Mouse (Mus musculus): ENCODE results near the gene Tfap4. TPM values are rescaled to one million over a fixed set of nuclear protein-coding genes. Genes with fewer than 3 reads are reported as not detected.
A peak's percentile ranks its signal among the peaks of the same experiment; 100 is the strongest.

Gene Tfap4
- polyA plus RNA-seq (2016; fragmentation: Nextera tagmentation; extraction: Ambion mirVana): 9.5 and 17.5 TPM in 2 replicates

DNA sequence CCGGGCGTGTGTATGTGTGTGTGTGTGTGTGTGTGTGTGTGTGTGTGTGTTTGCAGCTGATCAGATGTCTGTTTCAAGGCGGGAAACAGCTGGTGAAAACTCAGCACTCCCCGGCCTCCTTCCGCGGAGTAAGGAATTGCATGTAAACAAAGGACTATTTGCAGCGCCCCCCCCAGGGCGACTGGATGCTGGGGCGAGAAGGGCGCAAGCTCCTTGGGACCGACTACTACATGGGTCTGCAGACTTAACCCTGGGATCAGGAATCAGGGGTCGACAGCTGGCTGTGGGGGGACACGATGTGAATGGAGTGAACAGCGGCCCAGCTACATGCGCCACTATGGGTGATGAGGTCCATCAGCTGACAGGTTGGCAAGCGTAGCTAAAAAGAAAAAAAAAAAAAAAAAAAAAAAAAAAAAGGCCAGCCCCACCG, at the start of gene Tfap4:
Gene Tfap4, minus strand, starts transcription at position 140 of the 430 bp plus-strand sequence.
- DNase-seq (ENCODE audit: low spot score): peak; percentile 97
- H3K9me3 ChIP-seq: no peaks in the 10 kb centered on the region
- H3K27me3 ChIP-seq (ENCODE audit: insufficient read depth, poor library complexity, severe bottlenecking): no peaks in the 10 kb centered on the region
- peak within 1 kb of the TSS; percentile 71 for H3K4me3 ChIP-seq
- peak within 1 kb of the TSS; percentile 92 for H3K27ac ChIP-seq
- H3K4me1 ChIP-seq: peaks cover 29% of the 10 kb centered on the region
- no peaks in the 10 kb centered on the region for H3K36me3 ChIP-seq
- 0% methylated on average over 17 of the region's 17 CpGs for WGBS

GRCm38 (mm10) chr16:4608532-4609059, 48.9 kb upstream of the Tfap4 start:
- H3K9me3 ChIP-seq: no peaks in the 10 kb centered on the region
- peaks cover 49% of the 10 kb centered on the region for H3K36me3 ChIP-seq
- DNase-seq (ENCODE audit: low spot score): no peak
- no peaks in the 10 kb centered on the region for H3K27me3 ChIP-seq (ENCODE audit: insufficient read depth, poor library complexity, severe bottlenecking)
- H3K4me1 ChIP-seq: peaks cover 45% of the 10 kb centered on the region
- no peak overlapping the region for H3K27ac ChIP-seq
- H3K4me3 ChIP-seq: no peak overlapping the region
- 77% methylated on average over 19 of the region's 19 CpGs for WGBS

GRCm38 (mm10) chr16:4607818-4608531, 48.3 kb upstream of the Tfap4 start:
- no peaks in the 10 kb centered on the region for H3K27me3 ChIP-seq (ENCODE audit: insufficient read depth, poor library complexity, severe bottlenecking)
- peaks cover 52% of the 10 kb centered on the region for H3K4me1 ChIP-seq
- DNase-seq (ENCODE audit: low spot score): no peak
- no peak overlapping the region for H3K4me3 ChIP-seq
- no peak overlapping the region for H3K27ac ChIP-seq
- H3K36me3 ChIP-seq: peaks cover 43% of the 10 kb centered on the region
- H3K9me3 ChIP-seq: no peaks in the 10 kb centered on the region
- 47% methylated on average over 9 of the region's 9 CpGs for WGBS

GRCm38 (mm10) chr16:4606431-4607084, 46.9 kb upstream of the Tfap4 start:
- Histone ChIP-seq H3K9me3 (no peaks in the 10 kb centered on the region), H3K4me3 (peak overlapping the region; percentile 22; the same call in 1 of the 2 replicates), H3K27me3 (ENCODE audit: insufficient read depth, poor library complexity, severe bottlenecking) (no peaks in the 10 kb centered on the region), H3K36me3 (peaks cover 30% of the 10 kb centered on the region), H3K4me1 (peaks cover 66% of the 10 kb centered on the region), H3K27ac (peak overlapping the region; percentile 75)
- WGBS: 26% methylated on average over 5 of the region's 5 CpGs
- no peak for DNase-seq (ENCODE audit: low spot score)

DNA sequence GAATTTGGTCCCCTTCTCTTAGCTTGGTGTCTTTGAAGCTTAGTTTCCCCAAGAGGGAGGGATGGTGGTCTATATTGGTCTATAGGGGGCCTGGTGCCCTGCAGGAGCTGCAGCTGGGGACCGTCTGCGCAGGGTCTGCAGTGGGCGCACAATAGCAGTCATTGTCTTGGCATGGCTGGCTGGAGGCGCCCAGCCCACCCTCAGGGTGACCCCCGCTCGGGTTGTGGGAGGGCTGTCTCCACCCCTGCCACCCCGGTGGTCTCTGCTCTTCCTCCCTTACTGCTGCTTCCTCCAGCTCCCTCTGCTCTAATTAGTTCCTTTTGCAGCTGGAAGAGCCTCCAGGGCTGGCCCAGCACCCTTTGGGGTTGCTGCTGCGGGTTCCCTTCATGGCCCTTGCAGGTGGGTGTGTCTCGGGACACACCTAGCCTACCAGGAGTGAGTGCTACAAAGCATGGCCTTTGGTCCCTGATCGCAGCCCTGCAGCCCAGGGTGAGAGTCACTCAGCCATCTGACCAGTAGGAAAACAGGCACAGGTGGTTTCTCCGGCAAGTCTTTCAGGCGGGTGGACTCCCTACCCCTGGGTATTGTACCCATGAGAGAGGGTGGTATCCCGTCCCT, 46.0 kb upstream of the Tfap4 start:
- no peak overlapping the region for H3K4me3 ChIP-seq

DNA sequence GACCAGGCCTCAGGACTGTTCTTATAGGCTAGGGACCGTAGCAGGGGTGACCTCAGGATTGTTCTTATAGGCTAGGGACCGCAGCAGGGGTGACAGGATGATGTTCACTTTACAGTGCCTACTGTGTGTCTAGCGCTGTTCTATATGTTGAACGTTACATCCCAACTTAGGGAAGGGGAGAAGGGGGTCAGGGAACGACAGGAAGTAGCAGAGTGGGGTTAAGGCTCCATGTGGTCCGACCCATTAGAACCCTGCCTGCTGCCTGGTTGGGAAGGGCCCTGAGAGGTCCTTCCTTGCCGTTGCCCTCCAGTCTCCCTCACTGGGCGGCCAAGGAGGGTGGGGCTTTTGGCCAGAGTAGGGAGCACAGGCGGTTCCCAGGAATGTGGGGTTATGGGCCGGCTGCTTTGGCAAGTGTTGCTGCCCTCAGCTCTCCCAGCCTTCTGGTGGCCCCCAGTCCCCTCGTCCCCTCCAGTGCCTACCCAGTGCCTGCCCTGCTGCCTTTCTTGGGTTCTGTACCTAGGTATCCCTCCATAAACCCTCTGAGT, 44.7 kb upstream of the Tfap4 start:
- H3K4me1 ChIP-seq: peaks cover 88% of the 10 kb centered on the region
- whole genome bisulfite sequencing: 71% methylated on average over 11 of the region's 11 CpGs
- peak overlapping the region; percentile 81 for H3K27ac ChIP-seq
- H3K4me3 ChIP-seq: peak overlapping the region; percentile 7; the same call in 1 of the 2 replicates
- no peaks in the 10 kb centered on the region for H3K9me3 ChIP-seq
- H3K27me3 ChIP-seq (ENCODE audit: insufficient read depth, poor library complexity, severe bottlenecking): no peaks in the 10 kb centered on the region
- DNase-seq (ENCODE audit: low spot score): no peak
- peaks cover 10% of the 10 kb centered on the region for H3K36me3 ChIP-seq

More for the DNA sequence above, 46.0 kb upstream of the Tfap4 start:
- peaks cover 75% of the 10 kb centered on the region for H3K4me1 ChIP-seq
- peaks cover 22% of the 10 kb centered on the region for H3K36me3 ChIP-seq
- 74% methylated on average over 13 of the region's 13 CpGs for WGBS
- H3K27ac ChIP-seq: peak overlapping the region; percentile 75
- no peak for DNase-seq (ENCODE audit: low spot score)
- no peaks in the 10 kb centered on the region for H3K9me3 ChIP-seq
- no peaks in the 10 kb centered on the region for H3K27me3 ChIP-seq (ENCODE audit: insufficient read depth, poor library complexity, severe bottlenecking)

DNA sequence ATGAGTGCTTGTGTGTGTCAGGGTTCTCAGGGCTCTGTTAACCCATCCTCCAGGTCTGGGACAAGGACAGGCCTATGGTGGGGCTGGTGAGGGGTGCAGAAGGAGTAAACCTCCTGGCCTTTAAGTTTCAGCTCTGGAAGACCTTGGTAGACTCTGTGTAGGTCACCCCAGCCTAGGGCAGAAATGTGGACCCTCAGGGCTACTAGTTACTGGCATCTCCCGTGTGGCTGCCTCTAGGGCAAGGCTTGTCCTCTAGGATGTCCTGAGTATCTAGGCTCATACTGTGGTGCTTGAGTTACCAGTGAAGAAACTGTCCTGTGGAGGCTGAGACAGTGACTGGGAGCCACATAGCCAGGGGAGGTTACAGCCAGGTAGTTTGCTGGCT, 43.8 kb upstream of the Tfap4 start:
- DNase-seq (ENCODE audit: low spot score): no peak
- 65% methylated on average over 1 of the region's 1 CpGs for WGBS

DNA sequence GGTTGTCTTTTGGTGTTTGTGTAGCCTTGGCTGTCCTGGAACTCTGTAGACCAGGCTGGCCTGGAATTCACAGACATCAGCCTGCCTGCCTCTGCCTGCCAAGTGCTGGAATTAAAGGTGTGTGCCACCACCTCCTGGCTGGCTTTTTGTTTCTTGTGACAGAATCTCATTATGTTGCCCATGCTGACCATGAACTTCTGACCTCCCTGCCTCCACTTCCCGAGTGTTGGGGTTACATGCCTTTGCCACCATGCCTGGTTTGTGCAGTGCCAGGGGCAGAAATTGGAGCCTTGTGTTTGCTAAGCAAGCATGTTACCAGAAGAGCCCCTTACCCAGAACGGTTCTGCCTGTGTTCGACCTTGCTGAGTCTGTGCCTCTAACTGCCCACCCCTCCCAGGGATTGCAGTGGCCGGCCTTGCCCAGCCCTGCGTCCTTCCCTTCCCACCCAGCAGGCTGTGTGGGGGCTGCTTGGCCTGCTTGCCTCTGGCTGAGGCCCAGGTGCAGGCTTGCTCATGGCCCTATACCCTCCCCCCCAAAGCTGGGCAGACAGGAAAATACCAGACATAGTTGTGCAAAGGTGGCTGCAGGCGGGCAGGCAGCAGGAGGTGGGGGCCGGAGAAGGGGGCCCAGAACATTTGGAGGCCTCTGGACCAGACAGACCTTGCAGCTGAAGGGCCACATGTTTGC, 43.3 kb upstream of the Tfap4 start:
- Histone ChIP-seq H3K9me3 (no peaks in the 10 kb centered on the region), H3K4me1 (peaks cover 99% of the 10 kb centered on the region), H3K27me3 (ENCODE audit: insufficient read depth, poor library complexity, severe bottlenecking) (no peaks in the 10 kb centered on the region), H3K4me3 (peak overlapping the region; percentile 40), H3K27ac (peak overlapping the region; percentile 81), H3K36me3 (no peaks in the 10 kb centered on the region)
- no peak for DNase-seq (ENCODE audit: low spot score)
- WGBS: 39% methylated on average over 7 of the region's 7 CpGs

More for the DNA sequence above, 43.8 kb upstream of the Tfap4 start:
- Histone ChIP-seq H3K4me3 (peak overlapping the region; percentile 40; the same call in 1 of the 2 replicates), H3K4me1 (peaks cover 97% of the 10 kb centered on the region), H3K27ac (peak overlapping the region; percentile 81), H3K27me3 (ENCODE audit: insufficient read depth, poor library complexity, severe bottlenecking) (no peaks in the 10 kb centered on the region), H3K9me3 (no peaks in the 10 kb centered on the region), H3K36me3 (peaks cover 1% of the 10 kb centered on the region; the same call in 1 of the 2 replicates)

DNA sequence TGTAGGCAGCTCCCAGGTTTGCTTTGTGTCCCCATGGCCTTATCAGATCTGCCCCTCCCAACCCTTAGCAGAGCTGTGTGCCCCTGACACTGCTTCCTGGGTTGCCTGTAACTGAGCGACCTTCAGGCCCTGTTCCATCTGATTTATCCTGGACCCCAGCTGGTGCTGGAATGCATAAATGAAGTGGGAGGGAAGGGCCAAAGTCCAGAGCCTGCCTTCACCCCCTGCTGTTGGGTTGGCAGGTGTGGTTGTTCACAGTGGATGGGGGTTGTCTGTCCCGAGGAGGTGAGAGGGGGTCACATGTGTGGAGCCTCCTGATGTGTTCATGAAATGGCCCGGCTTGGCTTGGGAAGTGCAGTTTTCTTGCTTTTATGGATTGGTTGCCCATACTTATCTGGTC, 42.5 kb upstream of the Tfap4 start:
- H3K36me3 ChIP-seq: no peaks in the 10 kb centered on the region
- H3K27me3 ChIP-seq (ENCODE audit: insufficient read depth, poor library complexity, severe bottlenecking): no peaks in the 10 kb centered on the region
- H3K9me3 ChIP-seq: no peaks in the 10 kb centered on the region
- DNase-seq (ENCODE audit: low spot score): no peak
- H3K27ac ChIP-seq: peak overlapping the region; percentile 81
- peaks cover 100% of the 10 kb centered on the region for H3K4me1 ChIP-seq
- H3K4me3 ChIP-seq: peak overlapping the region; percentile 27; the same call in 1 of the 2 replicates
- WGBS: 20% methylated on average over 3 of the region's 3 CpGs

DNA sequence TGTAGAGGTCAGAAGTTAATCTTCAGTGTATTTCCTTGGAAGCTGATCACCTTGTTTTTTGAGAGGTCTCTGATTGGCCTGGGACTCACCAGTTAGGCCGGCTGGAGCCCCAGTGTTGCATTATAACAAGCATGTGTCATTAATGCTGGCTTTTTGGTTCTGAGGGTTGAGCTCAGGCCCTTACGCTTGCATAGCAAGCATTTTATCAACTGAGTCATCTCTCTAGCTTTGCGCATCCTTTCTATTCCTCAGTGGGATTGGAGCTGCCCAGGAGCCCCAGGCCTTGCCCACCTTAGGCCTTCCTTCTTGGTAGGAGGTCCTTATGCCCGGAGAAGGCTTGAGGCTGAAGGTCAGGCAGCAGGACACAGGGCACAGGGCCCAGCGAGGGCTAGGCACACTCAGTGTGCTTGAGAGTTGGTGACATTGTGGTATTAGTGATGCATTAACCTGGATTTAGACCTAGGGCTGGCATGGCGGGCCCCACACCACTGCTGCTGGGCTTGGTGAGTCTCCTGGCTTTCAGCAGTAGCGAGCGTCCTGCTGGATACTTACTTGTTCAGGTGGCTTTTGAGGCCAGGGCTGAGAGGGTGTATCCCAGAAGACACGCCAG, 41.2 kb upstream of the Tfap4 start:
- H3K27ac ChIP-seq: peak overlapping the region; percentile 81
- 0 out of 2 replicates have a peak overlapping the region, but pooled peaks have one; percentile 4 for H3K4me3 ChIP-seq
- peaks cover 100% of the 10 kb centered on the region for H3K4me1 ChIP-seq
- DNase-seq (ENCODE audit: low spot score): no peak
- WGBS: 71% methylated on average over 9 of the region's 9 CpGs
- H3K27me3 ChIP-seq (ENCODE audit: insufficient read depth, poor library complexity, severe bottlenecking): no peaks in the 10 kb centered on the region
- H3K9me3 ChIP-seq: no peaks in the 10 kb centered on the region
- no peaks in the 10 kb centered on the region for H3K36me3 ChIP-seq

DNA sequence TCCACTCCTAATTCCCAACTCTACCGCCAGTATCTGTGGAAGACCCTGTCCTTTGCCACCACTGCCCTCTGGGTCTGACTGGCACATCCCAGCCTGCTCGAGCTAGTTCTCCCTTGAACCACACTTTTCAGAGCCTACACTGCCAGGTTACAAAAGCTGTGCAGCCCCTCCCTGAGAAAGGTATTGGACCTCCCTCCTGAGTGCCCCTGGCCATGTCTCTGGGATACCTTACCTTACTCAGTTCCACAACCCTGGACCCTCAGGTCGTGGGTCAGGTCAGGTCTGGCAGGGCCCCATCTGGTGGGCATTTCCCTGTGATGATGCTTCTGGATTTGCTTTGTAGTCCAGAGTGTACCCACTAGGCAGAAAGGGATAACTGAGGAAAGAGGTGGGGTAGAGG, 40.0 kb upstream of the Tfap4 start:
- Histone ChIP-seq H3K27me3 (ENCODE audit: insufficient read depth, poor library complexity, severe bottlenecking) (no peaks in the 10 kb centered on the region), H3K36me3 (no peaks in the 10 kb centered on the region), H3K4me3 (0 out of 2 replicates have a peak overlapping the region, but pooled peaks have one; percentile 19), H3K9me3 (no peaks in the 10 kb centered on the region), H3K4me1 (peaks cover 100% of the 10 kb centered on the region), H3K27ac (peak overlapping the region; percentile 81; the same call in 1 of the 2 replicates)
- DNase-seq (ENCODE audit: low spot score): no peak
- 82% methylated on average over 3 of the region's 3 CpGs for WGBS
